Mouse (Mus musculus) MEL (cell line): Measurements from ENCODE around the gene Gm4847. TPM values are rescaled to one million over a fixed set of nuclear protein-coding genes. Genes with fewer than 3 reads are reported as not detected.
A peak's percentile ranks its signal among the peaks of the same experiment; 100 is the strongest.

ENCODE experiments used
- DNase-seq: peaks from one replicate; pipeline ENCODE4 v3.0.0; 2011; ENCODE audit warnings: low read depth, low spot score
- H3K27ac ChIP-seq: 2 replicates; pipeline ENCODE4 v1.5.1; 2012; ENCODE audit warnings: low read depth, mild to moderate bottlenecking, control low read depth, low read length, moderate library complexity; ENCODE audit not compliant: control insufficient read depth
- H3K27me3 ChIP-seq, 2 experiments: fragments of 150-350 bp in 1 of 2; sonication (generic) in 1 of 2; 2 replicates each; pipeline ENCODE4 v1.6.1; 2012; ENCODE audit warnings: low read length in 2 of 2, mild to moderate bottlenecking in 2 of 2, improper control_type of control experiment in 1 of 2, moderate library complexity in 1 of 2; ENCODE audit not compliant: insufficient read depth in 2 of 2, control insufficient read depth in 1 of 2
- H3K36me3 ChIP-seq, 2 experiments: 2 replicates each; pipeline ENCODE4 v1.6.1; 2012 to 2014; ENCODE audit warnings: low read length in 2 of 2, improper control_type of control experiment in 1 of 2, inconsistent platforms in 1 of 2, mild to moderate bottlenecking in 1 of 2; ENCODE audit not compliant: insufficient read depth in 2 of 2, control insufficient read depth in 1 of 2
- H3K4me1 ChIP-seq, 2 experiments: fragments of 150-350 bp in 1 of 2; sonication (generic) in 1 of 2; 2 replicates each; pipeline ENCODE4 v1.6.1; 2012; ENCODE audit warnings: low read length in 2 of 2, improper control_type of control experiment in 1 of 2, mild to moderate bottlenecking in 1 of 2; ENCODE audit not compliant: insufficient read depth in 2 of 2, control insufficient read depth in 1 of 2
- H3K4me3 ChIP-seq, 2 experiments: fragments of 150-350 bp in 1 of 2; sonication (generic) in 1 of 2; 2 replicates each; pipeline ENCODE4 v1.5.1; 2012; ENCODE audit warnings: low read depth in 2 of 2, low read length in 2 of 2, mild to moderate bottlenecking in 2 of 2, moderate library complexity in 2 of 2, control low read depth in 1 of 2, improper control_type of control experiment in 1 of 2; ENCODE audit not compliant: control insufficient read depth in 1 of 2, insufficient read depth in 1 of 2
- H3K79me2 ChIP-seq: 2 replicates; pipeline ENCODE4 v1.6.1; 2012; ENCODE audit warnings: mild to moderate bottlenecking, low read length, moderate library complexity; ENCODE audit not compliant: control insufficient read depth, poor library complexity, insufficient read depth
- H3K9ac ChIP-seq: 2 replicates; pipeline ENCODE4 v1.6.1; 2012; ENCODE audit warnings: low read depth, mild to moderate bottlenecking, control low read depth, low read length, moderate library complexity; ENCODE audit not compliant: control insufficient read depth, poor library complexity, severe bottlenecking
- H3K9me3 ChIP-seq: fragments of 150-350 bp; sonication (generic); replicated peaks from 2 replicates; pipeline ENCODE4 v1.6.1; 2012; ENCODE audit warnings: mild to moderate bottlenecking, low read length, improper control_type of control experiment, moderate library complexity; ENCODE audit not compliant: insufficient read depth
- BHLHE40 ChIP-seq: IDR thresholded peaks from 2 replicates; pipeline ENCODE4 v1.6.1; 2012; ENCODE audit warnings: low read depth, mild to moderate bottlenecking, inconsistent platforms, low read length, improper control_type of control experiment, borderline replicate concordance
- CHD1 ChIP-seq: IDR thresholded peaks from 2 replicates; pipeline ENCODE4 v1.6.1; 2012; ENCODE audit warnings: low read depth, mild to moderate bottlenecking, inconsistent platforms, low read length, improper control_type of control experiment
- CTCF ChIP-seq, 3 experiments: IDR thresholded peaks in 2 of 3; conservative IDR thresholded peaks in 1 of 3; 2 replicates each; pipeline ENCODE4 v1.5.1; 2011 to 2012; ENCODE audit warnings: low read length in 3 of 3, low read depth in 2 of 3, mild to moderate bottlenecking in 2 of 3, improper control_type of control experiment in 1 of 3, inconsistent platforms in 1 of 3, mixed read lengths in 1 of 3, moderate library complexity in 1 of 3; ENCODE audit not compliant: control insufficient read depth in 1 of 3, insufficient read depth in 1 of 3, poor library complexity in 1 of 3, severe bottlenecking in 1 of 3
- ELF1 ChIP-seq: IDR thresholded peaks from 2 replicates; pipeline ENCODE4 v1.6.1; 2014; ENCODE audit warnings: low read depth, mild to moderate bottlenecking, inconsistent platforms, low read length, improper control_type of control experiment, moderate library complexity
- EP300 ChIP-seq, 2 experiments: IDR thresholded peaks; 2 replicates each; pipeline ENCODE4 v1.6.1; 2011; ENCODE audit warnings: improper control_type of control experiment in 2 of 2, low read length in 2 of 2, low read depth in 1 of 2, mild to moderate bottlenecking in 1 of 2
- ETS1 ChIP-seq: IDR thresholded peaks from 2 replicates; pipeline ENCODE4 v1.6.1; 2012; ENCODE audit warnings: low read depth, mild to moderate bottlenecking, inconsistent platforms, low read length, improper control_type of control experiment, moderate library complexity
- GATA1 ChIP-seq: IDR thresholded peaks from 2 replicates; pipeline ENCODE4 v1.6.1; 2011; ENCODE audit warnings: low read depth, low read length, improper control_type of control experiment
- HCFC1 ChIP-seq: IDR thresholded peaks from 2 replicates; pipeline ENCODE4 v1.6.1; 2012; ENCODE audit warnings: low read depth, mild to moderate bottlenecking, inconsistent platforms, low read length, improper control_type of control experiment, moderate library complexity
- JUND ChIP-seq: IDR thresholded peaks from 2 replicates; pipeline ENCODE4 v1.6.1; 2011; ENCODE audit warnings: low read depth, mild to moderate bottlenecking, improper control_type of control experiment, low read length
- MAFK ChIP-seq: IDR thresholded peaks from 2 replicates; pipeline ENCODE4 v1.6.1; 2011; ENCODE audit warnings: low read depth, mild to moderate bottlenecking, low read length, improper control_type of control experiment, borderline replicate concordance
- MAX ChIP-seq: IDR thresholded peaks from 2 replicates; pipeline ENCODE4 v1.6.1; 2011; ENCODE audit warnings: low read length, improper control_type of control experiment
- MEF2A ChIP-seq: IDR thresholded peaks from 2 replicates; pipeline ENCODE4 v1.6.1; 2014; ENCODE audit warnings: low read depth, mild to moderate bottlenecking, inconsistent platforms, low read length, improper control_type of control experiment; ENCODE audit not compliant: poor library complexity, insufficient replicate concordance, severe bottlenecking; ENCODE audit errors: extremely low read depth
- MXI1 ChIP-seq: IDR thresholded peaks from 2 replicates; pipeline ENCODE4 v1.6.1; 2011; ENCODE audit warnings: mild to moderate bottlenecking, low read depth, low read length, improper control_type of control experiment
- MYB ChIP-seq: IDR thresholded peaks from 2 replicates; pipeline ENCODE4 v1.6.1; 2011; ENCODE audit warnings: mild to moderate bottlenecking, low read depth, low read length, improper control_type of control experiment
- MYC ChIP-seq: IDR thresholded peaks from 2 replicates; pipeline ENCODE4 v1.6.1; 2011; ENCODE audit warnings: low read depth, mild to moderate bottlenecking, low read length, improper control_type of control experiment, moderate library complexity
- NELFE ChIP-seq: IDR thresholded peaks from 2 replicates; pipeline ENCODE4 v1.6.1; 2011; ENCODE audit warnings: low read depth, low read length, improper control_type of control experiment
- NRF1 ChIP-seq: IDR thresholded peaks from 2 replicates; pipeline ENCODE4 v1.6.1; 2014; ENCODE audit warnings: low read depth, mild to moderate bottlenecking, inconsistent platforms, low read length, improper control_type of control experiment, moderate library complexity; ENCODE audit not compliant: poor library complexity, insufficient read depth, severe bottlenecking
- POLR2A ChIP-seq, 2 experiments: IDR thresholded peaks; 2 replicates each; pipeline ENCODE4 v1.6.1; 2011 to 2012; ENCODE audit warnings: low read length in 2 of 2, mild to moderate bottlenecking in 2 of 2, control low read depth in 1 of 2, improper control_type of control experiment in 1 of 2, low read depth in 1 of 2, moderate library complexity in 1 of 2; ENCODE audit not compliant: control insufficient read depth in 1 of 2, insufficient read depth in 1 of 2, poor library complexity in 1 of 2
- POLR2AphosphoS2 ChIP-seq: IDR thresholded peaks from 2 replicates; pipeline ENCODE4 v1.6.1; 2011; ENCODE audit warnings: low read length, improper control_type of control experiment
- POLR2AphosphoS5 ChIP-seq: IDR thresholded peaks from 2 replicates; pipeline ENCODE4 v1.6.1; 2012; ENCODE audit warnings: low read depth, borderline replicate concordance, mild to moderate bottlenecking, inconsistent platforms, low read length, moderate library complexity, mixed read lengths
- RCOR1 ChIP-seq: IDR thresholded peaks from 2 replicates; pipeline ENCODE4 v1.6.1; 2012; ENCODE audit warnings: low read depth, mild to moderate bottlenecking, inconsistent platforms, low read length, improper control_type of control experiment
- TAL1 ChIP-seq: IDR thresholded peaks from 2 replicates; pipeline ENCODE4 v1.6.1; 2012; ENCODE audit warnings: mild to moderate bottlenecking, inconsistent platforms, low read length, moderate library complexity, mixed read lengths
- TCF12 ChIP-seq: IDR thresholded peaks from 2 replicates; pipeline ENCODE4 v1.6.1; 2014; ENCODE audit warnings: low read depth, mild to moderate bottlenecking, inconsistent platforms, low read length, improper control_type of control experiment, moderate library complexity
- UBTF ChIP-seq: IDR thresholded peaks from 2 replicates; pipeline ENCODE4 v1.6.1; 2012; ENCODE audit warnings: low read depth, mild to moderate bottlenecking, inconsistent platforms, low read length, improper control_type of control experiment, moderate library complexity, borderline replicate concordance; ENCODE audit not compliant: insufficient read depth
- USF1 ChIP-seq: IDR thresholded peaks from 2 replicates; pipeline ENCODE4 v1.6.1; 2014; ENCODE audit warnings: low read depth, mild to moderate bottlenecking, inconsistent platforms, low read length, improper control_type of control experiment, moderate library complexity
- ZKSCAN1 ChIP-seq: IDR thresholded peaks from 2 replicates; pipeline ENCODE4 v1.6.1; 2012; ENCODE audit warnings: low read depth, mild to moderate bottlenecking, inconsistent platforms, low read length, improper control_type of control experiment, moderate library complexity
- ZNF384 ChIP-seq: IDR thresholded peaks from 2 replicates; pipeline ENCODE4 v1.6.1; 2012; ENCODE audit warnings: low read depth, mild to moderate bottlenecking, inconsistent platforms, low read length, improper control_type of control experiment
- polyA plus RNA-seq, 2 experiments: library from polyadenylated mRNA; stranded (reverse) in 1 of 2; unstranded in 1 of 2; fragments of >175 nt in 1 of 2; fragments of >200 nt in 1 of 2; gene quantifications; 2 replicates each; pipeline versions ENCODE4 v1.2.1 to v1.2.4; 2012; ENCODE audit warnings: low replicate concordance in 2 of 2, low read depth in 1 of 2; ENCODE audit not compliant: insufficient read length in 2 of 2, insufficient read depth in 1 of 2, missing spikeins in 1 of 2
- total RNA-seq: library from RNA; depleted of rRNA; stranded (reverse); fragments of 300-350 nt; gene quantifications from 2 replicates; pipeline ENCODE4 v1.2.3, GENCODE M21; 2012; rRNA removed

Gm4847 gene
- total and polyA plus RNA-seq, 3 experiments: 0.03 TPM; not detected in 2

- TF ChIP-seq TCF12: peak; percentile 62
- TF ChIP-seq JUND: no peak
- no peak for TF ChIP-seq MEF2A
- TF ChIP-seq ZNF384: no peak
- TF ChIP-seq BHLHE40: no peak
- peak; percentile 85 for TF ChIP-seq NRF1
- TF ChIP-seq MYB: no peak
- no peak; the same call in 1 of the 2 replicates for TF ChIP-seq MAX
- no peak for TF ChIP-seq POLR2AphosphoS2
- no peak for TF ChIP-seq MYC
- TF ChIP-seq POLR2AphosphoS5: no peak
- TF ChIP-seq ETS1: 0 out of 2 replicates have a peak, but pooled peaks have one; percentile 32
- no peak for TF ChIP-seq ZKSCAN1
- TF ChIP-seq POLR2A (IDR thresholded peaks at IDR 0.05; ENCODE audit: control insufficient read depth in 1 of 2, insufficient read depth in 1 of 2, low read depth in 1 of 2, low read length in 2 of 2, poor library complexity in 1 of 2): no peak
- no peak for TF ChIP-seq NELFE
- TF ChIP-seq HCFC1: no peak
- 0 out of 2 replicates have a peak, but pooled peaks have one; percentile 30 for TF ChIP-seq RCOR1
- TF ChIP-seq USF1: no peak
- no peak for TF ChIP-seq UBTF
- no peak for TF ChIP-seq MAFK
- no peak for TF ChIP-seq TAL1
- no peak for TF ChIP-seq CHD1
- peak; percentile 66 to 69 for TF ChIP-seq EP300 (IDR thresholded peaks at IDR 0.05; ENCODE audit: low read depth in 1 of 2, low read length in 2 of 2)
- peak; percentile 72; the same call in 1 of the 2 replicates for TF ChIP-seq MXI1
- peak; percentile 81 for TF ChIP-seq GATA1
- TF ChIP-seq ELF1: no peak
- TF ChIP-seq CTCF (IDR thresholded peaks at IDR 0.05 in 2 of 3, conservative IDR thresholded peaks at IDR 0.05 in 1 of 3; ENCODE audit: control insufficient read depth in 1 of 3, insufficient read depth in 1 of 3, low read depth in 2 of 3, low read length in 3 of 3, poor library complexity in 1 of 3, severe bottlenecking in 1 of 3): no peak
- Histone ChIP-seq H3K4me3 (no peak overlapping the region), H3K9ac (no peak overlapping the region), H3K27ac (no peak overlapping the region), H3K4me1 (peaks cover 0 to 2% of the 10 kb centered on the region in 2 experiments; a peak in 1 of 4 replicates), H3K9me3 (no peaks in the 10 kb centered on the region), H3K27me3 (no peaks in the 10 kb centered on the region), H3K36me3 (peaks cover 0 to 5% of the 10 kb centered on the region in 2 experiments; a peak in 1 of 4 replicates), H3K79me2 (no peaks in the 10 kb centered on the region)
- peak; percentile 68 for DNase-seq
These were observed 13.3 kb upstream of the Gm4847 start for GRCm38 (mm10) chr1:166660800-166661199.

Other genes starting within 250 kb of the Gm4847 start
- 11.7 and 14.1 TPM in 2 replicates for gene Pogk, start 237.8 kb downstream of the Gm4847 start, total RNA-seq
- gene Pogk, start 237.8 kb downstream of the Gm4847 start, polyA plus RNA-seq: 10 to 100 TPM in 1 of 2 experiments, not detected in 1; 11.5 TPM
- not detected in 2 replicates for gene Gm4846, start 150.1 kb downstream of the Gm4847 start, total RNA-seq
- not detected for gene Gm4846, start 150.1 kb downstream of the Gm4847 start, polyA plus RNA-seq
- not detected in 2 replicates for gene Fmo9, start 34.2 kb upstream of the Gm4847 start, total RNA-seq
- not detected for gene Fmo9, start 34.2 kb upstream of the Gm4847 start, polyA plus RNA-seq